Mouse (Mus musculus) midbrain, embryonic 14.5 days (tissue): ENCODE measurements at regions not wholly inside any gene's neighbourhood (a gene's known extent, or its start where the extent isn't known, plus 50 kb on each side); places are given as distances from the start of the nearest gene placed in this dataset.
A peak's percentile ranks its signal among the peaks of the same experiment; 100 is the strongest.

Experiments
- ATAC-seq: fragments of 200-750 bp; cut with Nextera tagmentation; 2 replicates; pipeline ENCODE4 v1.8.0; 2017; ENCODE audit warnings: moderate number of reproducible peaks, moderate library complexity; ENCODE audit not compliant: low FRiP score, low TSS enrichment
- DNase-seq: peaks from one replicate; pipeline ENCODE4 v3.0.0-alpha.2; 2015
- H3K27ac ChIP-seq: fragments of 300-500 bp; sonication (generic); replicated peaks from 2 replicates; pipeline ENCODE4 v1.5.1; 2014; ENCODE audit warnings: mild to moderate bottlenecking, low read depth, low read length, moderate library complexity
- H3K27me3 ChIP-seq: fragments of 300-500 bp; sonication (generic); 2 replicates; pipeline ENCODE4 v1.6.1; 2014; ENCODE audit warnings: low read length, control low read depth, mixed read lengths; ENCODE audit not compliant: control insufficient read depth, insufficient read depth
- H3K36me3 ChIP-seq: fragments of 300-500 bp; sonication (generic); 2 replicates; pipeline ENCODE4 v1.6.1; 2014; ENCODE audit warnings: low read length, control low read depth; ENCODE audit not compliant: control insufficient read depth, insufficient read depth
- H3K4me1 ChIP-seq: fragments of 300-500 bp; sonication (generic); 2 replicates; pipeline ENCODE4 v1.6.1; 2014; ENCODE audit warnings: mild to moderate bottlenecking, antibody characterized with exemption, low read length, control low read depth; ENCODE audit not compliant: control insufficient read depth, insufficient read depth
- H3K4me2 ChIP-seq: fragments of 300-500 bp; sonication (generic); 2 replicates; pipeline ENCODE4 v1.6.1; 2014; ENCODE audit warnings: mild to moderate bottlenecking, low read length, moderate library complexity
- H3K4me3 ChIP-seq: fragments of 300-500 bp; sonication (generic); replicated peaks from 2 replicates; pipeline ENCODE4 v1.5.1; 2014; ENCODE audit warnings: low read depth, low read length
- H3K9ac ChIP-seq: fragments of 300-500 bp; sonication (generic); replicated peaks from 2 replicates; pipeline ENCODE4 v1.6.1; 2014; ENCODE audit warnings: mild to moderate bottlenecking, low read length, moderate library complexity
- H3K9me3 ChIP-seq: fragments of 300-500 bp; sonication (generic); 2 replicates; pipeline ENCODE4 v1.6.1; 2016; ENCODE audit warnings: low read length, control low read depth, mixed read lengths; ENCODE audit not compliant: control insufficient read depth
- WGBS: fragments of 180-500 bp; shearing (Covaris S2); extraction: QIAGEN DNeasy Blood & Tissue Kit; methylation state at CpG from one replicate; pipeline ENCODE4 v1.1.7; 2014; 5-methylcytosine and 5-hydroxymethylcytosine counted together

DNA sequence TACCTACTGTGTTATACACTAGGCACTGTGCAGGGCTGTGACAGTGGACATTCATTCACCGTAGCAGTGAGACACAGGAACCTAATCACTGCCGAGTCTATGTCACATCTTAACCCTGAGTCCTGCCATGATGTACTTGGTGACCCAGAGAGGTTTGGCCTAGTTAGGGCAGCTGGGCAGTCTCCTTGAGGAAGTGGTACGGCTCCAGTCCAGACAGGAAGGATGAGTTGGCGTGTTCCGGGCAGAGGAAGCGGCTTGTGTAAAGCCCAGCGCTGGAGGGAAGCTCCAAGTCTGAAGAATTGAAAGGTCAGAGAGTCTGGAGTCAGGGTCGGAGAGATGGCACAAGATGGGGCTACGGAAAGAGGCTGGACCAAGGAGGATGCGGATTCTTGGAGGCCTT, 99.4 kb upstream of the Smim15 start:
- no peak overlapping the region for H3K4me3 ChIP-seq
- no peaks in the 10 kb centered on the region for H3K9me3 ChIP-seq
- DNase-seq = no peak
- no peak overlapping the region for H3K9ac ChIP-seq
- 87% methylated on average over 10 of the region's 10 CpGs for WGBS
- H3K4me1 ChIP-seq = peaks cover 7% of the 10 kb centered on the region; the same call in 1 of the 2 replicates
- H3K27me3 ChIP-seq = no peaks in the 10 kb centered on the region
- ATAC-seq = no peak
- H3K36me3 ChIP-seq = no peaks in the 10 kb centered on the region
- H3K4me2 ChIP-seq = no peak overlapping the region
- no peak overlapping the region for H3K27ac ChIP-seq

DNA sequence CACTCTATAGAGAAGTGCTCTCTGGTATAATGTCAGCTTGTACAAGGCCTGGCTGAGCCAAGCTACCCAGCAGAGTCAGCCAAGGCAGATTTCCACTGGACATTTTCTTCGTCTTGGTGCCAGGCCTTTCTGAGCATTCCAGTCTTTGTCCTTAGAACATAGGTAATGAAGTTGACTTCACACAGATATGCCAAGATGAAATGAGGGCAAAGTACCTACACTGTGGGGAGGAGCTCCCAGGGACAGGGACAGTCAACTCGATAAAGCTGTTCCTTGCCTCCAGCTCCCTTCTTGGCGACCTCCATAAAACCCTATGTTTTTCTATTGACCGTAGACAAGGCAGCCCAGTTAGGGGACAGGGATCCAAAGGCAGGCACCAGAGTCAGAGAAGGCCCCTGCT, 101.3 kb upstream of the Smim15 start:
- WGBS = 94% methylated on average over 4 of the region's 4 CpGs
- H3K9me3 ChIP-seq = no peaks in the 10 kb centered on the region
- H3K36me3 ChIP-seq = no peaks in the 10 kb centered on the region
- ATAC-seq = no peak
- H3K4me1 ChIP-seq = peaks cover 7% of the 10 kb centered on the region; the same call in 1 of the 2 replicates
- no peak overlapping the region for H3K27ac ChIP-seq
- no peak overlapping the region for H3K9ac ChIP-seq
- H3K4me3 ChIP-seq = no peak overlapping the region
- H3K4me2 ChIP-seq = no peak overlapping the region
- DNase-seq = no peak
- no peaks in the 10 kb centered on the region for H3K27me3 ChIP-seq

DNA sequence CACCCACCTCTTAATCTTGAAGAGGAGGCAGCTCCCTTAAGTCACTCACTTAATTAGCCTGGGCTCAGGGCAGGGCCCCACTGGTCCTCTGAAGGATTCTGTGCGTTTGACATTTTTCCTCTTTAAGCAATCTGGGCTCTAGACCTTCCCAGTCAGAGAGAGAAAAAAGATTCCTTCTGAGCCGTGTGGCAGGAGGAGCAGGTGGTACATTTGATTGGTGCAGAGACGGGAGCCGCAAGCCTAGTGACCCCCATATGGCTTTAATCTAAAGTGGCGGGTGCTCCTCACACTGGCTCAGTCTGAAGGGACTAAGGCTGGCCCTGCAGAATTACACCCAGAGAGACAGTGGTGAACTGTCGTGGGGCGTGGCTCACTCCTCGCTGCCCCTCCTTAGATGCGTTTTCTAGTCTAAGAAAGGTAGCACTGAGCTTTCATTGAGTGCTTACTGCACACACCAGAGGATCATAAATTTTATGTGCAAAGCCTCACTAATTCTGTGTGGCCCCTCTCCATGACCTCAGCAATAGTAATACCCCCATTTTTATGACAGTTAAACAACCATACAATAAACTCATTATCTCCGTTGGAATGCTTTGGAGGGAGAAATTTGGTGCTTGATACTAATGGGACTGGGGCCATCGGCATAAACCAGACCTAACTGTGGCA, 101.8 kb upstream of the Smim15 start:
- ATAC-seq (no peak; the same call in 1 of the 2 replicates), DNase-seq (peak; percentile 31)
- no peak overlapping the region for H3K9ac ChIP-seq
- 55% methylated on average over 11 of the region's 11 CpGs for WGBS
- H3K4me3 ChIP-seq = no peak overlapping the region
- H3K27me3 ChIP-seq = no peaks in the 10 kb centered on the region
- H3K4me2 ChIP-seq = no peak overlapping the region
- H3K9me3 ChIP-seq = no peaks in the 10 kb centered on the region
- H3K36me3 ChIP-seq = no peaks in the 10 kb centered on the region
- peaks cover 7% of the 10 kb centered on the region; the same call in 1 of the 2 replicates for H3K4me1 ChIP-seq
- H3K27ac ChIP-seq = 0 out of 2 replicates have a peak overlapping the region, but pooled peaks have one; percentile 17

DNA sequence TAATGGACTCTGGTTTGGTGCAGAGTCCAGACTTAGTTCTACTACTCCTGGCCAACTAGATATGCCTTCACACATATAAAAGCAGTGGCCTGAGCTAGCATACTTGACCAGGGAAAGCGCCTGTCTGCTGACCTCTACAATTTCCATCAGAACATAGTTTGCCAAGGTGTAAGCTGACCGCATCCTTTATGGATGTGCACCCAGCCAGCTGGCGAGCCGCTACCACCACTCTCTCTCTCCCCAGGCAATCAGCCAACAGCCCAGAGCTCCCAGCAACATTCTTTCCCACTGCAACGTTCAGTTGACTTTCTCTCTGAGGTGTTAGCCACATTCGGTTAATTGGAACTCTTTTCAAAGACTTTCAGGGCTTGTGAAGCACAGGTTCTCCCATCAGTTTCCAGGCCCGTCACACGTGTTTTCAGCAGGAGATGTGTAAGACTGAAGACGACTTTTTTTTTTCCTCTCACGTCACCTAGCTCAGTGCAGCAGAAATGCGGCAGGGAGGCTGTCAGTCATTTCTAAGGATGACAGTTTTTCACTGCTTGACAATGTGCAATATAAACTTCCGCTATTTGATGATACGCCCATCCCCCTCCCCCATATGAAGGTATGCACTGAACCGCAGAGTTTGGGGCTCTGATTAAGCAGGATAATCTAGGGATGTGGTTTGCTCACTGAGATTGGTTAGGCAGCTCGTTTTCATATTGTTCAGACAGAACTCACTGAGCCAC, 104.2 kb upstream of the Smim15 start:
- H3K27me3 ChIP-seq = no peaks in the 10 kb centered on the region
- no peak for ATAC-seq
- no peak overlapping the region for H3K4me3 ChIP-seq
- no peaks in the 10 kb centered on the region for H3K36me3 ChIP-seq
- 63% methylated on average over 15 of the region's 15 CpGs for WGBS
- H3K9me3 ChIP-seq = no peaks in the 10 kb centered on the region
- H3K4me2 ChIP-seq = no peak overlapping the region
- H3K27ac ChIP-seq = no peak overlapping the region; the same call in 1 of the 2 replicates
- no peak overlapping the region for H3K9ac ChIP-seq
- peak; percentile 39 for DNase-seq
- peaks cover 7% of the 10 kb centered on the region for H3K4me1 ChIP-seq

DNA sequence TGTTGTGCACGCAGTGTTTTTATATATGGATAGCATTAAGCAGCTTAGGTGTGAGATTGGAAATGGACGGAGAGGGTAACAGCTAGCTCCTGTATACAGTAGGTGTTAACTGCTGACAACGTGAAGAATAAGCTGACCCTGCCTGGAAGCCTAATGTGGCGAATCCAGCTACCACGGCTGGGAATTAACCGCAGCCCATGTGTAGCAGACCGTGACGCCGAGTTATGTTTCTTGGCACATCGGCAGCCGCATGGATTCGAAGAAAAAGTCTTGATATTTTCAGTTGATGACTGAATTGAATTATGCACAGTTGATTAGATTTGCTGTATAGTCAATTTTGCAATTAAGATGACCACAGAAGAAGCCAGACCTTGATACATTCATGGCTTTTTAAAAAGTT, 108.6 kb upstream of the Smim15 start:
- peaks cover 18% of the 10 kb centered on the region for H3K4me1 ChIP-seq
- no peak for ATAC-seq
- no peaks in the 10 kb centered on the region for H3K9me3 ChIP-seq
- H3K27ac ChIP-seq = no peak overlapping the region
- H3K4me2 ChIP-seq = no peak overlapping the region
- no peak for DNase-seq
- no peaks in the 10 kb centered on the region for H3K27me3 ChIP-seq
- no peak overlapping the region for H3K9ac ChIP-seq
- WGBS = 55% methylated on average over 12 of the region's 12 CpGs
- no peaks in the 10 kb centered on the region for H3K36me3 ChIP-seq
- no peak overlapping the region for H3K4me3 ChIP-seq

DNA sequence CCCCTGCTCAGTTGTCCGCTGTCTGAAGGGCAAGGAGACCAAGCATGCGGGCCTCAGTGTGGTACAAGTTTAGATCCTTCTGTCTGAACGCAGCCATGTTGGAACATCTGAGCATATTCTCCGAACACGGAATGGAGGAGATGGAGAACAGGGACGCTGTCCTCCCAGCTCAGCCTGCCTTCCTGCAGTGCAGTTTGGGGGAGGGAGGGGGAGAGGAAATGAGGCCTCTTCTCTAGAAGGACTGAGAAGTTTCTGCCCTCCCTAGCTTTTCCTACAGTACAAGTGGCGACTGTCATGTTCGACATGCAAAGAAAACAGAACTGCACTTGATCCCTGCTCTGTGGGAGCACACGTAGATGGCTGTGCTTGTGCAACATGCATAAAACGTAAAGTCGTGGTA, 109.6 kb upstream of the Smim15 start:
- ATAC-seq (no peak), DNase-seq (no peak)
- no peaks in the 10 kb centered on the region for H3K36me3 ChIP-seq
- no peaks in the 10 kb centered on the region for H3K9me3 ChIP-seq
- H3K9ac ChIP-seq = no peak overlapping the region
- no peak overlapping the region for H3K27ac ChIP-seq
- no peaks in the 10 kb centered on the region for H3K27me3 ChIP-seq
- no peak overlapping the region for H3K4me2 ChIP-seq
- H3K4me1 ChIP-seq = peaks cover 19% of the 10 kb centered on the region
- WGBS = 61% methylated on average over 11 of the region's 11 CpGs
- no peak overlapping the region for H3K4me3 ChIP-seq

DNA sequence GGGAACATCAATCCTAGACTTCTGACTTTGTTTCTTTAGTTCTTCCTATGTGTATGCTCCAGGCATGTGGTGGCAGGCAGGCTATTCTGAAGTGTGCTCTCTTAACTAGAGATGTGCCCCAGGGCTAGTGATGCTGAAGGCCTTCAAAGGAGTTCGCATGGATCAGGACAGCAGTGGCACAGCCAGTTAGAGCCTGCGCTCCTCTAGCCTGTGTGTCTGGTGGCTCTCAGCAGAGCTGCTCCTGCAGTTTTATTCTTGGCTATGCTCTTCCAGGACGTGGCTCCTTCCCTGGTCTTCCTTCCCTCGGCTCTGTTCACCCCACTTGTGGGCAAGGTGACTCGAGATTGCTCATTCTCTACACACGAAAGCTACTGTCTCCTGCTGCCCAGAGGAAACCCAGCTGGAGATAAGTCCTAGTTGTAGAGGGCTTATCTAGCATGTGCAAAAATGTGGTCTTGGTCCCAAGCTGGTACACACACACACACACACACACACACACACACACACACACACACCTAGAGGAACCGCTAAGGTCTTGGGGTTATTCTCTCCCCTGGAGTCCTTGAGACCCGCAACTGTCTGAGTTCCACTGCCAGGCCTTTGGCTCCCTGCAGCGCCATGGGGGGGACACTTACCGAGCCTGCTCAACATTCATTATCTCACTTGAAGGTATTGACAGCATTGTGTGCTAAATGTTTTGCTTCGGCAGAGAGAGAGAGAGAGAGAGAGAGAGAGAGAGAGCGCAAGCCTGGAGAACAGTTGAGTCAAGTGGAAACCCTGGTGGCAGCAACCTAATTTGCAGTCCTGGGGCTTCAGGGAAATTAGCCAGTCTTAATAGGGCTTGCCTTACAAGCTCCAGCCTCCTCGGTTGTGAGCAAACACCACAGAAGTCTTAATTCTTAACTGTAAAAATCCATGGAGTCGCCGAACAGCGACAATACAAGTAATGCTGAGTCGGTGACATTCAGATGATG, 110.4 kb upstream of the Smim15 start:
- Histone ChIP-seq H3K4me2 (no peak overlapping the region), H3K9me3 (no peaks in the 10 kb centered on the region), H3K27me3 (no peaks in the 10 kb centered on the region), H3K9ac (no peak overlapping the region), H3K4me1 (peaks cover 19% of the 10 kb centered on the region), H3K27ac (no peak overlapping the region; the same call in 1 of the 2 replicates), H3K36me3 (no peaks in the 10 kb centered on the region), H3K4me3 (no peak overlapping the region)
- peak; percentile 34; the same call in 1 of the 2 replicates for ATAC-seq
- 44% methylated on average over 17 of the region's 17 CpGs for WGBS
- no peak for DNase-seq

DNA sequence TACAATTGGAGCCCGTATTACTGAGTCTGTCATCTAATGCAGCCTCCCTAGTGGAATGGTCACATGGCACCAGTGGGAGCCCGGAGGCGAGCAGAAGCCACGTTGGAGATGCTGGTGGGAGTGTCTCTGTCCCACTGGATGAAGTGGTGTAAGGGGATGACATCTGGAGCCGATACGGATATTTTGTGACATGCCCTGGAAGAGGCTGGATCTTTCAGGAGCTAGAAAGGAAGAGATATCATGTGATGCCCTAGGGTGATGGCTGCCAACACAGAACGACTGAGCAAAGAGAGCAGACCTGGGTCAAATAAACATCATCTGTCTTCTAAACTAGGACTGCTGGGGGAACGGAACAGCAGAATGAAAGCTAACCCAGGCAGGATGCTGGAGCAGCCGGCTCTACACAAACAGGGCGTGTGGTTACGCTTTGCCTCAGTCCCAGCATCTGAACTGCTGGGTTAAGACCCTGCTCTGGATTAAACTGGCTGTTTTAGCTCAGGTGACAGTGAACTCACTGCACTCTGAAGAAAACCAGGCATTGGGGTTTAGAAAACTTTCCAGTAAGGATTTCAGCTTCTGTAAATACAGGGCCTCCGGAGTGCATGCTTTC, 111.7 kb upstream of the Smim15 start:
- Histone ChIP-seq H3K9ac (no peak overlapping the region), H3K4me2 (no peak overlapping the region), H3K27me3 (no peaks in the 10 kb centered on the region), H3K4me1 (peaks cover 19% of the 10 kb centered on the region), H3K9me3 (no peaks in the 10 kb centered on the region), H3K36me3 (no peaks in the 10 kb centered on the region), H3K27ac (no peak overlapping the region; the same call in 1 of the 2 replicates), H3K4me3 (no peak overlapping the region)
- no peak for DNase-seq
- ATAC-seq = no peak
- 67% methylated on average over 12 of the region's 12 CpGs for WGBS
